Mouse (Mus musculus): Measurements from ENCODE around the gene Tecpr2. TPM values are rescaled to one million over a fixed set of nuclear protein-coding genes. Genes with fewer than 3 reads are reported as not detected.

Tecpr2 gene
- polyA plus RNA-seq, 1 experiment from 2014 or later, result 4.1 TPM

DNA sequence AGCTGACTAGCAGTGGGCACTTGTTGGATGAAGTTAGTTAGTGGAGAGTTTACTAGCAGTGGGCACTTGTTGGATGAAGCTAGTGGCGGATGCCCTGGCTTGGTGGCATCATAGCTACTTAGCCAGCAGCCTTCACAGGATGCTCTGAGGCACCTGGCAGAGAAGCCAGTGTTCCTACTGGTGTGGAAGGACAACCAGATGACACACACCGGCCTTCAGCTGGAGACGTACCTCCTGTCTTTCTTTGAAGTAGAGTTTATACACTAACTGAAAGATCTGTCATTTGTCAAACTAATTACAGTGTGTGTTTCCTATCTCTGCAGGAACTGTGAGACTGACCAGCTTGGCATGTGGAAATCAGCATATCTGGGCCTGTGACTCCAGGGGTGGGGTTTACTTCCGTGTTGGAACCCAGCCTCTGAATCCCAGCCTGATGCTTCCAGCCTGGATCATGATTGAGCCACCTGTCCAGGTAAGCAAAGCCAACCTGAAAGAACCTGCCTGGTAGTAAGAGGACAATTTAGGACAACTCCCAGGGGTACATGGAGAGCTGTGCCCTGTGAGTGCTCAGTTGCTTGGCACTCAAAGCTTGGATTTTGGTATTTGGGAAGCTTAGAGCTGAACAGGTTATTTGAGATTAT is 65.4 kb downstream of the Tecpr2 start:
- DNase-seq (ENCODE audit: low spot score) (no peak), ATAC-seq (replicated peaks; ENCODE audit: low FRiP score, low TSS enrichment, low read depth) (no peak)
- Histone ChIP-seq H3K4me1 (replicated peaks; ENCODE audit: control insufficient read depth, insufficient read depth, low read length) (no peaks in the 10 kb centered on the region), H3K27ac (ENCODE audit: low read depth) (no peak overlapping the region), H3K9me3 (ENCODE audit: control insufficient read depth, low read length) (no peaks in the 10 kb centered on the region), H3K27me3 (replicated peaks; ENCODE audit: control insufficient read depth, insufficient read depth, low read length) (no peaks in the 10 kb centered on the region), H3K36me3 (ENCODE audit: control insufficient read depth, insufficient read depth, low read length) (peaks cover 8% of the 10 kb centered on the region), H3K9ac (ENCODE audit: low read length) (no peak overlapping the region), H3K4me2 (ENCODE audit: low read length) (no peak overlapping the region), H3K4me3 (ENCODE audit: low read depth, low read length) (no peak overlapping the region)
- 67% methylated on average over 4 of the region's 4 CpGs for WGBS

DNA sequence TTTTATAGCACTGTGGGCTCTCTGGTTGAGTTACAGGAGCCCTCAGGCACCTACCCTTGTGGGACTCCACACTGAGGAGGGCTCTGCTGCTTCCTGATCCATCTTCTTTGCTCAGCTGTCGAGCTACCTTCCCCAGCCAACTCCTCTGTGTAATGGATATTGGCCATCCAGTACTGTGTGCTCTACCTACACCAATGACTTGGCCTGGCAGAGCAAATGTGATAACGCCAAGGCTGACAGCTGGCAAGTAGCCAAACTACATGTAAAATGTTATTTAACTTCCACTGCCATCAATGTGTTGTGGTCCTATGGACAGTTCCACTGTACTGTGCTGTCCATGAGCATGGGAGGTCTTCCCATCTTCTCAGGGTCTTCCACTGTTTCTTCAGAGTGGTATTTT is 72.9 kb downstream of the Tecpr2 start:
- no peak overlapping the region for H3K4me2 ChIP-seq (ENCODE audit: low read length)
- no peak overlapping the region for H3K4me3 ChIP-seq (ENCODE audit: low read depth, low read length)
- H3K4me1 ChIP-seq (replicated peaks; ENCODE audit: control insufficient read depth, insufficient read depth, low read length), result no peaks in the 10 kb centered on the region
- 0 out of 2 replicates have a peak, but pooled peaks cover 8% of the 10 kb centered on the region for H3K36me3 ChIP-seq (ENCODE audit: control insufficient read depth, insufficient read depth, low read length)
- no peak for ATAC-seq (replicated peaks; ENCODE audit: low FRiP score, low TSS enrichment, low read depth)
- no peaks in the 10 kb centered on the region for H3K27me3 ChIP-seq (replicated peaks; ENCODE audit: control insufficient read depth, insufficient read depth, low read length)
- no peak for DNase-seq (ENCODE audit: low spot score)
- no peak overlapping the region for H3K27ac ChIP-seq (ENCODE audit: low read depth)
- WGBS, result 72% methylated on average over 2 of the region's 2 CpGs
- H3K9ac ChIP-seq (ENCODE audit: low read length), result no peak overlapping the region
- no peaks in the 10 kb centered on the region for H3K9me3 ChIP-seq (ENCODE audit: control insufficient read depth, low read length)

DNA sequence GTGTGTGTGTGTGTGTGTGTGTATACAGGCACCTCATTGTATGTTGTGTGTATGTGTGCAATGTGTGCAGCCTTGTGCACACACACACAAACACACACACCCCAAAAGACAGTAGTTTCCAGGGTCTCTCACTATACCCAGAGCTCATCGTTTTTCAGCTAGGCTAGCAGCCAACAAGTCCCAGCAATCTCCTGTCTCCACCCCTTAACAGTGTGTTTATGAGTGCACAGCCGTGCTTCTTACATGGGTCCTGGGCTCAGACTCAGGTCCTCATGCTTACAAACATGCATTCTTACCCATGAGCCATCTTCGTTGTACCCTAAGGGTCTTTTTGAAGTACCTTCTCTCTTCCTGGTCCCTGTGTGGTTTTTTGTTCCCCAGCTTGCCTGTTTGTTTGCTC is 76.4 kb downstream of the Tecpr2 start:
- Histone ChIP-seq H3K9me3 (ENCODE audit: control insufficient read depth, low read length) (no peaks in the 10 kb centered on the region), H3K4me3 (ENCODE audit: low read depth, low read length) (no peak overlapping the region), H3K36me3 (ENCODE audit: control insufficient read depth, insufficient read depth, low read length) (peaks cover 18% of the 10 kb centered on the region), H3K27ac (ENCODE audit: low read depth) (no peak overlapping the region), H3K4me2 (ENCODE audit: low read length) (no peak overlapping the region), H3K9ac (ENCODE audit: low read length) (no peak overlapping the region), H3K4me1 (replicated peaks; ENCODE audit: control insufficient read depth, insufficient read depth, low read length) (no peaks in the 10 kb centered on the region), H3K27me3 (replicated peaks; ENCODE audit: control insufficient read depth, insufficient read depth, low read length) (no peaks in the 10 kb centered on the region)
- ATAC-seq (replicated peaks; ENCODE audit: low FRiP score, low TSS enrichment, low read depth) (no peak), DNase-seq (ENCODE audit: low spot score) (no peak)
- WGBS, result 62% methylated on average over 3 of the region's 3 CpGs

DNA sequence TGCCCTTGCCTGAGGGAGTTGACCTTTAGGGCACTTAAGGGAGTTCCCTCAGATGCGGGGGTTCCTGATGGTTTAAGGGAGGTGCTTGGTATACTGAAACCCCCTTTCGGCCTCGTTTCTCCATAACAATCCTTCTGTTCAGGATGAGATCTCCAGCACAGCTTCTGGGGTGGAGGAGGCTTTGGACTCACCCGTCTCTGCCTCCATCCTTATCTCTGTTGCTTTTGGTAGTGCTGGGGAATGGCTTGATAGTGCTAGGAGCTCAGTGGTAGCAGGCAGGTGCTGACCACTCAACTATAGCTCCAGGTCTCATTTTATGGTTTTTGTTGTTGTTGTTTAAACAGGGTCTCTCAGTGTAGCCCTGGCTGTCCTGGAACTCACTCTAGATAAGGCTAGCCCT is 77.0 kb downstream of the Tecpr2 start:
- Histone ChIP-seq H3K27ac (ENCODE audit: low read depth) (no peak overlapping the region), H3K4me1 (replicated peaks; ENCODE audit: control insufficient read depth, insufficient read depth, low read length) (no peaks in the 10 kb centered on the region), H3K4me3 (ENCODE audit: low read depth, low read length) (no peak overlapping the region), H3K27me3 (replicated peaks; ENCODE audit: control insufficient read depth, insufficient read depth, low read length) (no peaks in the 10 kb centered on the region), H3K9me3 (ENCODE audit: control insufficient read depth, low read length) (no peaks in the 10 kb centered on the region), H3K4me2 (ENCODE audit: low read length) (no peak overlapping the region), H3K36me3 (ENCODE audit: control insufficient read depth, insufficient read depth, low read length) (peaks cover 18% of the 10 kb centered on the region), H3K9ac (ENCODE audit: low read length) (no peak overlapping the region)
- ATAC-seq (replicated peaks; ENCODE audit: low FRiP score, low TSS enrichment, low read depth) (no peak), DNase-seq (ENCODE audit: low spot score) (no peak)
- 78% methylated on average over 4 of the region's 4 CpGs for WGBS

DNA sequence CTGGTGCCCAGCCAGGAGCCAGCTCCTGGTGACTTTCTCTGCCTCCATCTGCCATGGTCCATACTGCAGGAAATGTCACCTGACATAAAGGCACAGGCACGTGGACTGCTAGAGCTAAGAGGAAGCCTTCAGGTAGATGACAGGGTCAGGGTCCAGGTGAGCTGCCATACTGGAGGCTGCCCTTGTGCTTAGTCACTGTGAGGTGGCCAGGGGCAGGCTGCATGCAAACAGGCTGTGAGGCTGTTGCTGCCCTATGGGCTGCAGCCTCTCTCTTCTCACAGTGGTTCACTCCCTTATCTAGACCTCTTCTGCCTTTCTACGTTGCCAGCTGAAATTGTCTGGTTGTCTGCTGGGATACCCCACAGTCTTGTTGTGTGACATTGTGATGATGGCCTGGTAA is 78.1 kb downstream of the Tecpr2 start:
- Histone ChIP-seq H3K36me3 (ENCODE audit: control insufficient read depth, insufficient read depth, low read length) (peaks cover 18% of the 10 kb centered on the region), H3K4me2 (ENCODE audit: low read length) (no peak overlapping the region), H3K27me3 (replicated peaks; ENCODE audit: control insufficient read depth, insufficient read depth, low read length) (no peaks in the 10 kb centered on the region), H3K4me1 (replicated peaks; ENCODE audit: control insufficient read depth, insufficient read depth, low read length) (no peaks in the 10 kb centered on the region), H3K4me3 (ENCODE audit: low read depth, low read length) (no peak overlapping the region), H3K27ac (ENCODE audit: low read depth) (no peak overlapping the region), H3K9me3 (ENCODE audit: control insufficient read depth, low read length) (no peaks in the 10 kb centered on the region), H3K9ac (ENCODE audit: low read length) (no peak overlapping the region)
- ATAC-seq (replicated peaks; ENCODE audit: low FRiP score, low TSS enrichment, low read depth) (no peak), DNase-seq (ENCODE audit: low spot score) (no peak)
- 86% methylated on average over 2 of the region's 2 CpGs for WGBS

DNA sequence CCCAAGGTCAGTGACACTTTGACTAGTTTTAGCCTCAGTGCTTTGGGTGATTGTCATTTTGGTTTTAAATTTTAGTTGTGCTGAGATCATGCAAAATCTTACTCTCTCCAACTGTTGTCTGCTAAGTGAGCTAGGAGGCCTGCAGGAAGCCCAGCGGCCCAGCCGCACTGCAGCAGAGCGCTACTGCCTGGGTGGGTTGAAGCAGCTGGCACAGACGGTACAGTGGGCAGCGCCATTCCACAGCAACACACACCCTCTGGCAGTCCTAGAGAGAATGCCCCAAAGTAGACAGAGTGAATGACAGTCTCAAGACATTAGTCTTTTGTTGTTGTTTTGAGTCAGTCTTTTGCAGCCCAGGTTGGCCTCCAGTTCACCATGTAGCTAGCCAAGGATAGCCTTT is 81.3 kb downstream of the Tecpr2 start:
- ATAC-seq (replicated peaks; ENCODE audit: low FRiP score, low TSS enrichment, low read depth) (no peak), DNase-seq (ENCODE audit: low spot score) (no peak)
- H3K27ac ChIP-seq (ENCODE audit: low read depth), result no peak overlapping the region
- whole genome bisulfite sequencing, result 97% methylated on average over 5 of the region's 5 CpGs
- no peak overlapping the region for H3K4me2 ChIP-seq (ENCODE audit: low read length)
- H3K9ac ChIP-seq (ENCODE audit: low read length), result no peak overlapping the region
- no peaks in the 10 kb centered on the region for H3K27me3 ChIP-seq (replicated peaks; ENCODE audit: control insufficient read depth, insufficient read depth, low read length)
- peaks cover 41% of the 10 kb centered on the region for H3K36me3 ChIP-seq (ENCODE audit: control insufficient read depth, insufficient read depth, low read length)
- H3K4me3 ChIP-seq (ENCODE audit: low read depth, low read length), result no peak overlapping the region
- H3K4me1 ChIP-seq (replicated peaks; ENCODE audit: control insufficient read depth, insufficient read depth, low read length), result no peaks in the 10 kb centered on the region
- H3K9me3 ChIP-seq (ENCODE audit: control insufficient read depth, low read length), result no peaks in the 10 kb centered on the region

DNA sequence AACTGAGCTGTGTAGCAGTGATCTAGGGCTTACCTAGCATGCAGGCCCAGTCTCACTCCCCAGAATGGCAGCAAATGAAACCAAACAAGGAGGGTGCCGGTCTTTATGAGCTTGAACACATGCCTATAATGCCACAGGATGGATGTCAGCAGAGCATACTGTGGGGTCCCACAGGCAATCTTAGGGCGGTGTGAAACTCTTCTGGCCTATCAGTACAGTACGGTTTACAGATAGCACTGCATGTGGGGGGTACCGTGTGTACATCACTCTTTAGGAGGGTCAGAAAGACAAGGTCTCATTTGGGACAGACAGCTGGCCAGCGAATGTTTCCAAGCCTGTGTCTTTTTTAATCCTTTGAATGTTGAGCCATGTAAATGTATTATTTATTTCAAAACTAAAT is 82.9 kb downstream of the Tecpr2 start:
- 95% methylated on average over 5 of the region's 5 CpGs for WGBS
- Histone ChIP-seq H3K27me3 (replicated peaks; ENCODE audit: control insufficient read depth, insufficient read depth, low read length) (no peaks in the 10 kb centered on the region), H3K9ac (ENCODE audit: low read length) (no peak overlapping the region), H3K36me3 (ENCODE audit: control insufficient read depth, insufficient read depth, low read length) (peaks cover 56% of the 10 kb centered on the region), H3K4me3 (ENCODE audit: low read depth, low read length) (no peak overlapping the region), H3K4me1 (replicated peaks; ENCODE audit: control insufficient read depth, insufficient read depth, low read length) (no peaks in the 10 kb centered on the region), H3K27ac (ENCODE audit: low read depth) (no peak overlapping the region), H3K9me3 (ENCODE audit: control insufficient read depth, low read length) (no peaks in the 10 kb centered on the region), H3K4me2 (ENCODE audit: low read length) (no peak overlapping the region)
- ATAC-seq (replicated peaks; ENCODE audit: low FRiP score, low TSS enrichment, low read depth), result no peak
- no peak for DNase-seq (ENCODE audit: low spot score)

DNA sequence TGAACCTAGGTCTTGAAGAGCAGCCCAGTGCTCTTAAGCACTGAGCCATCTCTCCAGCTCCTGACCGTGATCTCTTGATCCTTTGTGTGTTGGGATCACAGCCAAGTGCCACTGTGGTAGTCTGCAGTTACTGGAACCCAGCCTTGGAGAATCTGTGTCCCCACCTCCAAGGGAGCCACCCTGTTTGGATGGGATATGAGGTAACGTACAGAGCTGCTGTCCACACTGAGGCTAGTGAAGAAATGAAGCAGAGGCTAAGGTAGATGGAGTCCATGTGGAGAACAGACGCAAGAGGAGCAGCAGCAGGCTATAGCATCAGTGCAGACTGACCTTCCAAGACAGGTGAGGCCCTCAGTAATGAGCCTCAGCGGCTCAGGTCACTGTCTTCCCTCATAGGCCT is 84.8 kb downstream of the Tecpr2 start:
- Histone ChIP-seq H3K27ac (ENCODE audit: low read depth) (no peak overlapping the region), H3K4me2 (ENCODE audit: low read length) (no peak overlapping the region), H3K4me3 (ENCODE audit: low read depth, low read length) (no peak overlapping the region), H3K36me3 (ENCODE audit: control insufficient read depth, insufficient read depth, low read length) (peaks cover 52% of the 10 kb centered on the region), H3K27me3 (replicated peaks; ENCODE audit: control insufficient read depth, insufficient read depth, low read length) (no peaks in the 10 kb centered on the region), H3K9ac (ENCODE audit: low read length) (no peak overlapping the region), H3K4me1 (replicated peaks; ENCODE audit: control insufficient read depth, insufficient read depth, low read length) (0 out of 2 replicates have a peak, but pooled peaks cover 6% of the 10 kb centered on the region), H3K9me3 (ENCODE audit: control insufficient read depth, low read length) (no peaks in the 10 kb centered on the region)
- ATAC-seq (replicated peaks; ENCODE audit: low FRiP score, low TSS enrichment, low read depth) (no peak), DNase-seq (ENCODE audit: low spot score) (no peak)
- 92% methylated on average over 4 of the region's 4 CpGs for WGBS

DNA sequence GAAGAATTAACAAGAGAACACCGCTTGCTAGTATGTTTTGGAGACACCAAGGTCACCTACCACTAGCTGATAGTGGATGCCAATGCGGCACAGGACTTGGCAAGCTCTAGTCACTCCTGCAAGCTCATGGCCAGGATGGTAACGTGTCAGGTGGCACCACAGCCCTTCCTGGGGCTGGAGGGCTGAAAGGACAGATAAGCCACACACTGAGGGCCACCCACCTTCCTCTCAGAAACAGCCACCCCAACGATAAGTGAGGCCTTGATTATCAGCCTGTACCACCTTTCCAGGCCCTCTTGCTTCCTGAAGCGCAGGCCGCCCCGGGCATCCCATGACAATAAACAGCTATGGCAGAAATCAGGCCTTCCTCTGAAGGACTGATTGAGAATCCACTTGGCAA is 85.2 kb downstream of the Tecpr2 start:
- Histone ChIP-seq H3K4me3 (ENCODE audit: low read depth, low read length) (no peak overlapping the region), H3K36me3 (ENCODE audit: control insufficient read depth, insufficient read depth, low read length) (peaks cover 48% of the 10 kb centered on the region), H3K27ac (ENCODE audit: low read depth) (no peak overlapping the region), H3K27me3 (replicated peaks; ENCODE audit: control insufficient read depth, insufficient read depth, low read length) (no peaks in the 10 kb centered on the region), H3K4me2 (ENCODE audit: low read length) (no peak overlapping the region), H3K4me1 (replicated peaks; ENCODE audit: control insufficient read depth, insufficient read depth, low read length) (peaks cover 6% of the 10 kb centered on the region; the same call in 1 of the 2 replicates), H3K9me3 (ENCODE audit: control insufficient read depth, low read length) (no peaks in the 10 kb centered on the region), H3K9ac (ENCODE audit: low read length) (no peak overlapping the region)
- no peak for ATAC-seq (replicated peaks; ENCODE audit: low FRiP score, low TSS enrichment, low read depth)
- no peak for DNase-seq (ENCODE audit: low spot score)
- 86% methylated on average over 7 of the region's 7 CpGs for WGBS

All from intestine, embryonic 14.5 days (tissue).